Mouse (Mus musculus) lung, postnatal 36 days (tissue): Measurements from ENCODE around the gene Stk24.

ENCODE experiments used
- DNase-seq: peaks from one replicate; pipeline ENCODE4 v3.0.0; 2022; ENCODE audit warnings: mixed read lengths

Gene Stk24

DNA sequence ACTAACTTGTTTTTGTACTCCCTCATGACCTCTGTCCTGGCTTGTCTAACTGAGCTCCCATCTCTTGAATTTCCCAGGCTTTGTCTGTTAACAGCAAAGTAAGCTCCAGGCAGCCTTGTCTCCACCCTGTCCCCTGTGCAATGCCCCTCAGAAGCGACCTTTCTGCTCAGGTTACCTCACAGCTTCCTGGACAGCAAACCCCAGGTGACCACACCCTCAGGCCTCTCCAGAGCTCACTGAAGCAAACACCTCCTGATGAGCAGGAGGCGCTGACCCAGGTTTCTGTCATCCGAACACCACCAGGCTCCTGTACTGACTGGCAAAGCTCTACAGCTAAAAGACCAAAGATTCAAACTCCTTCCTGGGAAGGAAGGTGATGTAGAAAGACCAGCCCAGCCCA, 69.9 kb downstream of the Stk24 start:
- no peak for DNase-seq

DNA sequence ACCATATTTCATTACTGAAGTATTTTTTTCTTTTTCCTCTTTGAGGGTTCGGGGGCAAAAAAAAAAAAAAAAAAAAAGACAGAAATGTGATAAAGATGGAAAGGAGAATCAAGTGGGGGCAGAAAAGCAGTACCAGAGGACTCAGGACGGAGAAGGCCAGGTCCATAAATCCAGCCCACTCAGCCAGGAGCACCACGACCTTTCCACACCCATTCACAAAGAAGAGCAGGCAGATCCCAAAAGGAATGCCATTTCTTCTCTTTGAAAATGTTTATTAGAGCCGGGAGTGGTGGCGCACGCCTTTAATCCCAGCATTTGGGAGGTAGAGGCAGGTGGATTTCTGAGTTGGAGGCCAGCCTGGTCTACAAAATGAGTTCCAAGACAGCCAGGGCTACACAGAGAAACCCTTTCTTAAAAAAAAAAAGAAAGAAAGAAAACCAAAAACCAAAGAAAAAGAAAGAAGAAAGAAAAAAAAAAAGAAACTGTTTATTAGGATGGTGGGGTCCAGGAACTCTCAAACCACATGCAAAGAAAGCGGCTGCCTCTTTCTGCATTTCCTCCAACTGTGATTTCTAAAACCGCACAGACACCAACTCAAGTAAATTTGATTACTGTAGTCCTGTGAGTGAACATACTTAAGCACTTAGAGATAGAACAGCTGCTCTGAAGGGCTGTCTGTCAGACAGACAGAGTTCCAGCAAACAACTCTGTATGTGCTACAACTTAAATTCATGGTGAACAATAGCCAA, 74.3 kb downstream of the Stk24 start:
- no peak for DNase-seq

DNA sequence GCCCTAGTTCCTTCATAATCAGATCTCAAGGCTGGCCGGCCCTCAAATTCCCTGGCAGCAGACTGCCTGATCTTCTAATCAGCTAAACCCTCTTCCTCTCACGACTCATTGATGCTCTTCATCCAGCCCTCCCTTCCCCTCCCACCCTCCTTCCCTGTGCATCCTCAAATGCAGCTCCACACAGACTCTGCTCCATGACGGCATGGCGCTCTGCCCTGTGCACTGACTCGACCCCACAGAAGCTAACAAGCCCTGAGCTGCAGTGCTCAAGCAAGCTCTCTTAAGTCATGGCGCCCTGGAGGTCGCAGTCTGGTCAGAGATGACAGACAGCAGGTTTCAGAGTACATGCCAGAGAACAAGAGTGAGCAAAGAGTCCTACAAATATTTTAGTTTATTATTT, 75.3 kb downstream of the Stk24 start:
- no peak for DNase-seq

DNA sequence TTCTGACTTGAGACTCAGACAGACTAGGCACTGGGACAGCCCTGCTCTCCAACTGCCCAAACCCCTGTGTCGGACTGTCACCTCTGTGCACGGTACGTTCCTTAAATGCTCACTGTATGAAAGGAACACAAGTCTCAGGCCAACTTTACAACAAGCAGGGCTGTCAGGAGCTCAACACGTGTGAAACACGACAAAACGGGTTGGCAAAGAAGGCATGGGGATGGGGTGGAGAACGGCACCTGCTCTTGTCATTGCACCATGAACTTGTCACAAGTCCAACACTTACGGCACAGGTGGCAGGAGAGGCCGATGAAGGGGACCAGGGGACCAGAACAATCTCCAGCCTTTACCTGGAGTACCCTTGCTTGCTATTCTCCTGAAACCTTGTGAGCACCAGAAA, 80.7 kb downstream of the Stk24 start:
- DNase-seq, result no peak

DNA sequence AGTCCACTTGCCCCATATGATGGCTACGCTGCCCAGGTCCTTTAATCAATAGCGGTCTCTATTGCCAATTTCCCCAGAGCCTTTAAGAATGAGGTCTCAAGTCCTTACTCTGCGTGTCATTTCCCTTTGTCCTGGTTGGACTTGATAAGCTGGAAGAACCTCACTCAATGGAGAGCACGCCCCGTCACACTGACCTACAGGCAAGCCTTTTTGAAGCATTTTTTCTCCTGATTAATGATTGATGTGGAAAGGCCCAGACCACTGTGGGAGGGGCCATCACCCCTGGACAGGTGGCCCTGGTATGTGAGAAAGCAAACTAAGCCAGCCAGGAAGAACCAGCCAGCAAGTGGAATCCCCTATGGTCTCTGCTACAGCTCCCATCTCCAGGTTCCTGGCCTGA, 81.3 kb downstream of the Stk24 start:
- no peak for DNase-seq

DNA sequence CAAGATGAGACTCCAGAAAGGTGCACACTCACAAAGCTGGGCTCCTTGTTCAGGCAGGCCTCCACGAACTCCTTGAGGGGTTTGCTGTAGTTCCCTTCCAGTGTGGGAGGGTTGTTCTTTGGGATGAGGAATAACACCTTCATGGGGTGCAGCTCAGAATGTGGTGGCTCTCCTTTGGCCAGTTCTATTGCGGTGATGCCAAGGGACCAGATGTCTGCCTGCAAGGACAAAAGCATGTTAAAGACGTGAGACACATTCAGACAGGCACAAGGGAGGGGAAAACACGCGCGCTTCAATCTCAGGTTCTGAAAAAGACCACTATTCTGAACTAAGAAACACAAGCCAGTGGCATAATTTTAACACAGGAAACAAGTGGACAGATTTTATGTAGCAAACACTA, 82.7 kb downstream of the Stk24 start:
- DNase-seq, result no peak

DNA sequence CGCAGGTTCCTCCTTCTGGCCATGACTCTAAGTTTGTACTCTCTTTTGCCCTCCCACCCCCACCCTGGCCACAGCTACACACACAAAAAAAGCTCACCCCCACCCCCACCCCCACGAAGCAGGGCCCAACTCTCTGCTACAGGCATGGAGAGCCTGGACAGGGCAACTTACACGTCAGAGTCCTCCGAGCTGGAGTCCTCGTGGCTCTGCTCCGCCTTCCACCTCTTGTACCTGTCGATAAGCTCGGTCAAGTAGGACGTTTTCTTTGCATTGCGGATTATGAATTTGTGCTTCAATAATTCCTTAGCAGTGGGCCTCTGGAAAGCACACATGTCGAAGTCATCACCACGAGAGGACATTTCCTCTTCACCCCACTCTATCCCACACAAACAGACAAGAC, 85.3 kb downstream of the Stk24 start:
- DNase-seq, result peak; percentile 31

DNA sequence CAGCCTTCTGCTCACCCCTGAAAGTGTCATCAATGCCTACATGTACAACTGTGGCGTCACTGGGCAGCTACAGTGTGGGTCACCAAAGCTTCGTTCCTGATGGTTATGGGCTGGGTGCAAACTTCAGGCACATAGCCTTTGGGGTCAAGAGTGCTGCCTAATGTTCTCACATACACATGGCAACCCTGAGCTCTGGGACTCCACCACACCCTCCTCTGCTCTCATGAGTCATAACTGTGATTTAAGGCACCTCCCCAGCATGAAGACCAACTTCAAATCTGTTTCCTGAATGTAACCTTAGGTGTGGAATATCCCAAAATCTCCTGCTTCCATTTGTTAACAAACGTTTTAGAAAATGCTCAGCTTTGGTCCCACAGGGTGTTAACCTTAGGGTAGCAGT, 87.4 kb downstream of the Stk24 start:
- no peak for DNase-seq

DNA sequence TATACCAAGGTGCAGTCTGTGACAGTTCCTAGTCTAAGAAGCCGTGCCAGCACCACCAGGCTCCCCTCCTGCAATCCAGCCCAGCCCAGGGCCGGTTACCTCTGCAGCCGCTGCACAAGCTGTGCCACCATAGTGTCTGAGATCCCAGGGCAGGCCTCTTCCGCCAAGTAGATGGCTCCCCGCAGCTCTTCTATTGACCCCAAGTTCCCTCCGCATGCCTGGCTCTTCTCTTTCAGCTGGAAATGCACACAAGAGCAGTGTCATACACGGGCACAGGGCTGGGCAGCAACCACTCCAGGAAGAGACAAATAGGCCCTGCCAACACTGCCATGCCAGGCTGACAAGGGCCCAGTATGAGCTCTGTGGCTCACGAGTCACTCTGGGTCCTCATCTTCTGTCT, 87.9 kb downstream of the Stk24 start:
- DNase-seq, result no peak

DNA sequence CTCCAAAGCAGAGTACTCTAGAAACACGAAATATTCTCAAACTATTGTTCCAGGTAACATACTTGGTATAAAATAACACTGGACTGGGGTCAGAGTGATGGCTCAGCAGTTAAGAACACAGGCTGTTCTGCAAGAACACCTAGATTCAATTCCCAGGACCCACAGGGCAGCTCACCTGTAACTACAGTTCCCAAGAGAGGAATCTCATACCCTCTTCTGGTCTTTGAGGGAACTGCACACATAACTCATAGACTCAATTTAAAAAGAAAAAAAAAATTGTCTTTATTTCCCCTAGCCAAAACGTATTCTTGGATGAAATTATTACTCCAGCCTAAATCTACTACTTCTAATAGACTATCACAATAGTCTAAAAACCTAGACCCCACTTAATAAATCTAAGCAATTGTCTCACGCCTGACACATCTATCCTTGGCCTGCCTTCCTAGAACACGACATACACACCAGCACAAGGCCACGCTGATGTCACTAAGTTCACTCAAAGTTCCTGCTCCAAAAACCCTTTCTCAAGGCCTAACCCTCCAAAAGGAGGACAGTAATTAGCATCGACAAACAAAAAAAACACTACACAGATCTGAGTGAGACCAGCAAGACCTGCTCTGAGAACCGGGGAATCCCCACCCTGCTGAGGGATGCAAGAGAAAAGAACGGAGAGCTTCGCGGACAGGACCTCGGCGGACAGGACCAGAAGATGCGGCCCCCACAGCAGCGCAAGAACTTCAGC, 94.3 kb downstream of the Stk24 start:
- peak; percentile 40 for DNase-seq

DNA sequence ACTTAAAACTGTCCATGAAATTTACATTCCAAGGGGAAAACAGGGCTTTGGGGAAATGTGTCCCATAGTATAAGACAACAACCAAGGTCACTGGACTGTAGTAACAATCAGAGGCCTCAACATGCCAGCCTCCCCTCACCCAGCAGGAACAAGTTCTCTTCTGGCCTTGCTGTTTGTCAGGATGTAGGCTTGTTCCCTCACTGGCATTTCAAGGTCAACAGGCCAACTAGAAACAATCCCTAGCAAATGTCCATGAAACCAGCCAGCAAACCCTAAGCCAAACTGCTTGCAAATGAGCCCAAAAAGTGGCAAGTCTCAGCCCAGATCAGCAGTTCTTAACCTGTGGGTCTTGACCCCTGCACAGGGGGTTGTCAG, 98.5 kb downstream of the Stk24 start:
- no peak for DNase-seq

DNA sequence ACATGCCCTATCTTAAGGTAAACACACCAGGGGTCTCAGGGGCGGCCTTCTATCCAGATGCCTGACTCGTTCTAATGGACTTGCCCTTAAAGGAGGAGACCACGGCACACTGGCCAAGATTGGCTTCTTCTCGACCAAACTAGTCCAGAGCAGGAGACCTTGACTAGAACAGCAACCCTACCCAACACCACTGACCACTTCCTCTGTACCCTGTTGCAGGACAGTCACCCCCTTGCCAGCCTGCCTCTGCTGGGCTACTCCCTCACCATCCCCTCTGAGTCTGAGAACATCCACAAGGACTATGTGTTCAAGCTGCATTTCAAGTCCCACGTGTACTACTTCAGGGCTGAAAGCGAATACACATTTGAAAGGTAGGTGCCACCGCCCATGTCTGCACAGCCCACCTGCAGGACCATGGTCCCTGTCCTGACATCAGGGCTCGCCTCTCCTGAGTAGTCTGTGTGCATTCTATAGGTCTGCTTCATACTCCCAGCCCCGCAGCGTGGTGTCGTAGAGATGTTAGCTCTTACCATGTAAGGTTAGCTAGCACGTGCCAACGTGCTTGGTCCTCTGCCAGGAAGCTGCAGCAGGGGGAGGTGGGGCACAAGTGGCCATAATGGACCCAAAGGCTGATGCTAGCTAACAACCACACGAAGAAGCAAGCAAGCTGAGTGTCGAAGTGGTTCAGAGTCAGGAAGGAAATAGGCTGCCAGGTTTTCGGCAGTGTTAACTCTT, 99.0 kb downstream of the Stk24 start:
- no peak for DNase-seq

DNA sequence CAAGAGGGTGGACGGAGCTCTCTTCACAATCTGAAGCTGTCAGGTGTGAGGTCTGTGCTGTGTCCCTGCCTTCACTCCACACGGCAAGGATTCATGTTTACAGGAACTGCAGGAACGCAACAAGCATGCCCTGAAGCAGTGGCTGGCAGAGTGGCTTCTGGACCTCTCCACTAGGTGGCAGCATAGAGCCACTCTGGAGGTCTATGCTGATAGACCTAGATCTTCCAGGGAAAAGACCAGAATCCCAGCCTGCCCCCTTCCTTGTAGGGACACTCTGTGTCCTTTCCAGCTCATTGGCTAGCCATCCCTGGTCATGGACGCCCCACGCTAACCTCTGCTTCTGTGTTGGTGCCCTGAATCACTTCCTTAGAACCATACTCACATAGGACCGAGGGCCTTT, 100.7 kb downstream of the Stk24 start:
- peak; percentile 89 for DNase-seq

DNA sequence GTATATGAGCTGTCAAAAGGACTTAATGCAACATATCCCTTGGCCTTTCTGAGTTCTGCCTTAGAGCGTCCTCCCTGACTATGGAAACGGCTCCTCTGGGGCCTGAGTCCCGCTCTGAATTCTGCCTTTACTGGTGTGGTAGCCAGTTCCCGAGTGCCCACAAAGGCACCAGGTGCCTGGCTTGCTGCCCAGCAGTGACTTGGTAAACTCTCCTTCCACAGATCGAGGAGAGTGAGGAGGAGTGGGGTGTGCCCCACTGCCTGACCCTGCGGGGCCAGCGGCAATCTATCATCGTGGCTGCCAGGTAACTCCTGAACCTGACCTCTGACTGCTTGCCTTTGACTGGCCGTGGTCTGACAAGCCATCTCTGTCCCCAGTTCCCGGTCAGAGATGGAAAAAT, 103.8 kb downstream of the Stk24 start:
- DNase-seq, result no peak

DNA sequence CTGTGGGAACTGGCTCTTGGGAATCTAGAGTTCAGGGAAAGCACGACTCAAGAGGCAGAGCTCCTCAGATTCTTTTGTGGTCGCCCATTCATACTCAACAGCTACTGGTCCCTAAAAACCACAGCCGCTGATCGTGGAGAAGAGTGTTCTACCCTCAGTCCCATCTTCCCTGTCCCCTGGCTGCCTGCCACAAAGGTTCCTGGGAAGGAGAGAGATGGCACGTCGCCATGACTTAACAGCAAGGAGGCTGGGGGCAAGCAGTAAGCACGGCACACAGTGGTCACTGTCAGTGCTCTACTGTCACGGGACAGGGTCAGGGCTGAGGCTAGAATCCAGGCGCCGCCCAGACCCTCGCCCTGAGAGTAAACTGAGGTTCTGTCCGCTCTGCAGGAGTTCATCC, 104.8 kb downstream of the Stk24 start:
- no peak for DNase-seq

DNA sequence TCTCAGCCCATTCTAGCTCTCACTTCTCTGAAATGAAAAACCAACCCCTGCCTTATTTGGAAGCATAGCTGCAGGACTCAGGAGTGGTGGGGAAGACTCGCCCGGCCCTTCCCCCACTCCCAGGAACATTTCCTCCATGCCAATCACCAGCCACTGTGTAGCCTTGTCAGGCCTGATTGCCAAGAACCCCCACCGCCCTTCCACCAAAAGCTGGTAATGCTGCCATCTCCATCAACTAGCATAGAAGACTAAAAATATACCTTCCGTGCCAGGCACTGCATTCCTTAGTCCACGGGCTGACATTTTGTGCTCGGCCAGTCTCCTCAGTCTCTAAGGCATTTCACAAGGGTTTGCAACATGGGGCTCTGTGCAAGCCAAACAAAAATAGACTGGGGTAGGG, 109.3 kb downstream of the Stk24 start:
- DNase-seq, result no peak

DNA sequence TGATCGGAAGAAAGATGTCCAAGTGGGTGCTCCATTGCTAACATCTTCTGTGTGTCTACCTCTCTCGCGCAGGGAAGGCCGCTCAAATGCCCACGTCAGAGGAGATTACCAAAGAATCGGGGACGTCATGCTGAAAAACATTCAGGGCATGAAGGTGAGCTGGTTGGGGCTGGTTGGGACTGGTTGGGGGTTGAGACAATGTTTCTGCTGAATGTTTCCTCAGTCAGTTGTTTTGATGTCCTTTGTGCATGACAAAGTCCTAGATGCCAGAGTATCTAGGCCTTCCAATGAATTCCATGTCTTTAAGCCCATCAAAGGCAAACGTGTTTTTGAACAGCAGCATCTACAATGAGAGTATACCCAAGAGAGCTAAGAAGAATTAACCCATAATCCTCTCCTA, 112.0 kb downstream of the Stk24 start:
- DNase-seq, result no peak

DNA sequence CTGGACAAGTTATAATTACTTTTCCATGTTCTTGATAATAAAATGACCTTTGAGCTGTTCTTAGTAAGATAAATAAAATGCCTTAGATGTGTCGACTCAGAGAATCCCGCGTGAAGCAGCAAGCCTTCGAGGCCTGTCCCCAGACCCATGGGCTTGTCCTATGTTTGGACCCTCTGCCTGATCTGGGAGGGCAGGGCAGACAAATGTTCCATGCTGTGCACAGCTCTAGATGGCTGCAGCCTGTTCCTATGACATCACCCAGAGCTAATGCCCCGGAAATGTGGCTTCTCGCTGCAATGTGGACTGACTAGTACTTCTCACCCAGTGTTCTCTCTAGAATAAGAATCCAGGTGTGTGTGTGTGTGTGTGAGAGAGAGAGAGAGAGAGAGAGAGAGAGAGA, 115.4 kb downstream of the Stk24 start:
- DNase-seq, result no peak

DNA sequence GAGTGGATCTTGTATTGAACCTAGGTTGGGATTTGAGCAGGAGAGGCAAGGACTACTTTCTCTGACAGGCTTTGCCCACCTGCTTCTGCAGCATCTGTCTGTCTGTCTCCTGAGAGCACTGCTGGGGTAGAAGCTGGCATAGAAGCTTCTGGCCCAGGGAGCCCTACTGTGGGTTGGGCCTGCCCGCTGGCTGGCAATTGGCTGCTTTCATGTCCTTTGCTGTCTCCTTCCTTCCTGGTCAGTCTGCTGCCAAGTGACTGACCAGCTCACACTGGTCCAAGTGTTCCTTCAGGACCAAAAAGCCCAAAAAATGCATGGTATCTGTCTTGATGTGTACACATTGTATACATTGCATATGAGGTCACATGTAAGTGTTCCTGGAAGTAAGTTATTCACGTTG, 115.9 kb downstream of the Stk24 start:
- no peak for DNase-seq

DNA sequence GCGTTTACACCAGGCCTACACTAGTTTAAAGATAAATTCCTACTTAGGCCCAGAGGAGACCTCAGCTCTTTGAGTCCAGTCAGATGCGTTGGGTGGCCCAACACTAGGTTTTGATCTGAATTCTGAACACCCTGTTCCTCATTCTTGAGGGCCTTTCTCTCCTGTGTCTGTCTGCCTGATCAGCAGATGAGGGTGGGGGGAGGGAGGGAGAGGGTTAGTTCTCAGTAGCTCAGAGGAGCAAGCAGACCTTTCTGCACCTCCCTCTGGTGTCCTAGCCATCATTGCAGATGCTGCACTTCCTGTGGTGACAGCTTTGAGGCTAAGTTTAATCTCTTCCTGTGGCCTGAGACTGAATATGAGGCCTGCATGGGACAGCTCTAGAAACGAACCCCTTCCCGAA, 117.2 kb downstream of the Stk24 start:
- no peak for DNase-seq

DNA sequence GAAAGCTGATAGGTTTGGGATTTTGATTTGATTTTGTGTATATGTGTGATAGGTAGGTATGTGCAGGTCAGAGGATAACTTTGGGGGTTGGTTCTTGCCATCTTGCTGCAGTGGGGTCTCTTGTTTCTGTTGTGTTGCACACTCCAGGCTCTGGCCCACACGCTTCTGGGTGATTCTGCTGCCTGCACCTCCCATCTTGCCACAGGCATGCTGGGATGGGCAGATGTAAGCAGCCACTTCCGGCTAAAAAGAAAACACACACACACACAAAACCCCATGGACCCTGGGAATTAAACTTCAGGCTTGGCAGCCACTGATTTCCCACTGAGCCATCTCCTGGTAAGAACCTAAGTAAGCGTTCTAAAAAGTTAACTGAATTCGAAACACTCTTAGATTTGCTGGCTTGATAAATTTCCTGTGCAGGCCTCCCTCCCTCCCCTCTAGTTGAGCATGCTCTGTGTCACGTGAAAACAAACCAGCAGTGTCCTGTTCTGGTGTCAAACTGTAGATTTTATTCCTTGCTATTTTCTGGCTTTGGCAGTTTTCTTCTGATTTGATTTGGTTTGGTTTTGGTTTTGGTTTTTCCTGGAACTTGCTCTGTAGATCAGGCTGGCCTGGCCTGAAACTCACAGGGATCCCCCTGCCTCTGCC, 118.5 kb downstream of the Stk24 start:
- no peak for DNase-seq

DNA sequence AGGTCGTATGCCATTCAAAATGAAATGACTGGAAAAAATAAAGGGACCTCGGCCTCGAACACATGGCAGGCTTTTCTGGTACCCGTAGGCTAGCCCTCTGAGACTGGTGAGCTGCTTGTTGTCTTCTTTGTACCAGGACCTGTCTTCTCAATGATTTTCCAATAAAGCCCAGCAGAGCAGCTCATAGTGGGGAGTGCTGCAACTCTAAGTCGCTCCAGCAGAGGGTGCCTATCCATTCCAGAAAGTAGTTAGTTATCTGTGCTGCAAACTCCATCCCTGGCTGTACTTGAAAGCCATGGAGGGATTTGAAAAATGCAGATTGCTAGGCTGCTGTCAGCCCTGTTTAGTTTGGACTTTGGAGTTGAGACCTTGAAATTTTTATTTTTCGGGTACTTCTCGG, 120.0 kb downstream of the Stk24 start:
- DNase-seq, result peak; percentile 74

DNA sequence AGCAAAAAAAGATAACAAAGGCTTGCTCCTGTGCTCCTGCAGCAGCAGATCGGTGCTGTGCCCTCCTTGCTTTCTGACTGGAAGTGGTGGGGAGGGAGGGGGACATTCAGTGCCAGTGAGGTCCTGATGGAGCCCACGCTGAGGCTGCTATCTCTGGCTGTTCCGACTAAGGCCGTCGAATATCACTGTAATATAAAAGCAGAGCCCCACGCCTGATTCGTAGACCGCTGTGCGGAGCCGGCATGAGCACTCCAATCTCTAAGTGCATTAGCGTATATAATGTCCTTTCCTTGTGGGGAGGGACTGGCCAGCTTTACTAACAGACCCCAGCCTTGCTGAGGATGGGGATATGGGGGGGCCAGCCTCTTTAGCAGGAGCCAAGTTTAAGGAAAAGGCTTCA, 120.5 kb downstream of the Stk24 start:
- DNase-seq, result no peak

DNA sequence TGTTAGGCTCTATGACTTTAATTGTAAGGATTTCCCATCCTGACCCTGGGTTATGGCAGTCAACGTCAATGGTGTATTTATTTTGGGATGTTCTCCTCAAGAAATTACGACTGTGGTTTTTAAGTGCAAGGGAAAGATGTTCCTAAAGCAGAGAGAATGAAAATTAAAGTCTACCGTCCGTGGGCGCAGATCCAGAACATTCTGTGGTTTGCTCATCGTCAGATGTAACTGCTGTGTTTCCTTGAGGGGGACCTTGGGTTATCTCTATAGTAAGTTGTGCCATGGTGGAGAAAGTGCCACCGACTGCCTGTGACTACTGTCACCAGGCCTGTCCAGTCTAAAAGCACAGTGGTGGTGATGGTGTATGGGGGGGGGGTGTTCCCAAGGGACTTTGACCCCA, 122.9 kb downstream of the Stk24 start:
- no peak for DNase-seq
